Mouse (Mus musculus): ENCODE data around the gene Slc17a5.
A peak's percentile ranks its signal among the peaks of the same experiment; 100 is the strongest.

Slc17a5 gene

DNA sequence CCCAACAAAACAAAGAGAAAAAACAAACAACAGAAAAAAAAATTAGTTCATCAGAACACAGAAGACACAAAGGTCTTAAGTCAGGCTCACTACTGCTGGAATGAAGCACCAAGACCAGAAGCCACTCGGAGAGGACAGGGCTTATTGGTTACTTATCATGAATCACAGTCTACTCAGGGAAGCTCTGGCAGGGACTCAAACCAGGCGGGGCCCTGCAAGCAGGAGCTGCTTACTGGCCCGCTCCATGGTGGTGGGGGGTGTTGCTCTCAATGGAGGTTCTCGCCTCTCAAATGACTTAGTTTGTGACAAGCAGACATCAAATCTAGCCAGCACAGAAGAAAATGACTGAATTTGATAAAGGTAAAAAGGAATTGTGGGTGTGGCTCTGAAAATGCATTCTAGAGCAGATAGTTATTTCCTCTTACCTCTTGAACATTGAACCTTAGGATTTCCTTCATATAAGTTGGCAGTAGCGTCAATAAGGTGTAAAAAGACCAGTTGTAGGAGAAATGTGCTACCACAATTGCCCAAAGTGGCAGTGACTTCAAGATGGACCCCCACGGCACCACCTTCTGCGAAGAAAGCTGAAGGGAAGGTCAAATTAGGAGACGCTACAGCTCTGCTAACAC lies 29.1 kb downstream of the Slc17a5 start:
- no peak for DNase-seq (ENCODE audit: low spot score in 2 of 2)

DNA sequence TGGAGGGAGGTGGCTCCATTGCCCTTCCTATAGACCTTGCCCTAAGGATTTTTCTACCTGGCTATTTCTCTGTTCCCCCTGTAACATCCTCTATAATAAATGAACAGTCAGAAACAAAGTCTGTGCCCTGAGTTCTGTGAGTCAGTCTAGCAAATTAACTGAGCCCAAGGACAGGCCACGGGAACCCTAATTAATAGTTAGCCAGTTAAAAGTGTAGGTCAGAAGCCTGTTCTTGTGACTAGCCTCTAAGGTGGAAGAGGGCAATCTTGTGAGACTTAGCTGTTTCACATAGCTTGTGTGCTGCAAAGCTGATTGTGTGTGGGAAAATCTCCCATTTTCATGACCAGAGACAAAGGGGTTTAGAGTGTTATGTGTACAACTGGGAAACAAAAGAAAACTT lies 30.8 kb downstream of the Slc17a5 start:
- DNase-seq (ENCODE audit: low spot score in 2 of 2): no peak

DNA sequence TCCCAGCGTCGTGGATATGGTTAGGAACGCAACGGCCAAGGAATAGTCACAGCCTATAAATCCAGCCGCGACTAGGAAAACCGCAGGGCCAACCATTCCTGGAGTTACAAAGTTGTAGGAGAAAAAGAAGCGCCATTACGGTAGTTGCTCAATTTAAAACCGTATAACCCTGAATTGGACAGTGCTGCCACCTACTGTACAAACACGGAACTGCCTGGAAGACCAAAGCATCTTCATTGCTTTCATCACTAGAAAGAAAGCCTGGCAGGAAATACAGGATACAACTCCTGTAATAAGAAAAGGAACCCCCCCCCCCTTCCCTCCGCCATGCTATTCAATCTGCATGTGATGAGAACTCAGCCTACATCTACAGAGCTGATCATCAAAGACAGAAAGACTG lies 34.9 kb downstream of the Slc17a5 start:
- peak; percentile 56 to 79 for DNase-seq (ENCODE audit: low spot score in 2 of 2)

DNA sequence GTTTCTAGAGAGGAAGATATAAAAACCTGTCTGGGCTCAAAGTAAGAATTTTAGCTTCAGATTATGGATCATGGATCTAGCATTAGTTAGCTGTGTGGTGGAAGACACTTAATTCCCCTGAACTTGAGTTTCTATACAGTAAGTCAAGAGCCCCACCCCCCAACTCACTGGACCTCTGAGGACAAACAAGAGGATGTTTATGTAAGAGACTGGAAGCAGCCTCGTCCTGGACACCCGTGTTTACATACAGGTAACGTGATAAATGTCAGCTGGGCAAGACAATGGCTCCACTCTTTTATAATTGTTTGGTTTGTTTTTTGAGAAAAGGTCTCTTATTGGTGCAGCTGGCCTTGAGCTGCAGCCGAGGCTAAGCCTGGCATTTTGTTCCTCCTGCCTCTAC lies 36.1 kb downstream of the Slc17a5 start:
- no peak for DNase-seq (ENCODE audit: low spot score in 2 of 2)

DNA sequence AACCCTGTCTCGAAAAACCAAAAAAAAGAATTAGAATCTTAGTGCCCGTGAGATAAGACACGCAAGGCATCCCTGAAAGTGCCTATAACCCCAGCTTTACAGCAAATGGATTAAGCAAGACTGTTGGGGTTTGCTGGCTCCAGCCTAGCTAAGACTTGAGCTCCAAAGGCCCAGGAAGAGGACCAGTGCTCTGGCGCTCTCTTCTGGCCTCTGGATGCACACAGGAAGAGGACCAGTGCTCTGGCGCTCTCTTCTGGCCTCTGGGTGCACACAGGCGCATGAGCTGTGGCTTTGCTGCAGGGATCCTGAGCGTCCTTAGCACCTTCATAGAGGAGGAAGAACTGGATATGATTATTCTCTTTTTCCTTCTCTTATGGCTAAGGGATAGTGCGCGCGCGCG lies 40.1 kb downstream of the Slc17a5 start:
- DNase-seq (ENCODE audit: low spot score in 2 of 2): no peak

DNA sequence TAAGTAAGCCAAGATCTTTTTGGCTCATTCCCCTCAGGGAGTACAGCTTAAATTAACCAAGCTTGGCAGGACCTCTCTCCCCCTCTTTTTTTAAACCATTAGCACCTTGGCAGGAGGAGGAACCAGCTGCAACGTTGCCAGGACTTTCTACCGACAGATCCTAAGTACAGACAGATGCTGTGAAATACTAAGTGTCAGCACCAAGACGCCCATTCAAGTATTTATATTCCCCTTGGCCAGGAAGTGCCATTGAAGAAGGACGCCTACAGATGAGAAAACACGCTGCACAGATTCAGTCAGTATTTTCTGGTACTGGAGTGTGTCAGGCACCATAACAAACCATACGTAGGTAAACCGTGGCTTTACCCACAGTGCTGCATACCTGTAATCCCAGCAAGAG lies 40.9 kb downstream of the Slc17a5 start:
- DNase-seq (ENCODE audit: low spot score in 2 of 2): no peak

DNA sequence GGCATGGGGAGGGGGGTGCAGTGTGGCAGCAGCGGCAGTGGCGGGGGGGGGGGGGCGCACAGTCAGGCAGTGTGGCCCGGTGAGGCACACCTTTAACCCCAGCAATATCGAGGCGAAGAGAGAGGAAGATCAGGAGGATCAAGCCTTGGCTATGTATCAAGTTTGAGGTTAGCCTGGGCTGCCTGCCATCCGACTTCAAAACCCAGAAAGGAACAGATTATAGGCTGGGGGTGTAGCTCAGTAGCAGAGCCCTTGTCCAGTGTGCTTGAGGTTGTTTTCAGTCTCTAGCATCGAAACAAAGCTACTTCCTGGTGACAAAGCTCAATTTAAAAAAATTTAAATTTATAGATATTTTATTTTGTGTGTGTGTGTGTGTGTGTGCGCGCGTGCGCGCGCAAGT lies 46.1 kb downstream of the Slc17a5 start:
- no peak for DNase-seq (ENCODE audit: low spot score in 2 of 2)

DNA sequence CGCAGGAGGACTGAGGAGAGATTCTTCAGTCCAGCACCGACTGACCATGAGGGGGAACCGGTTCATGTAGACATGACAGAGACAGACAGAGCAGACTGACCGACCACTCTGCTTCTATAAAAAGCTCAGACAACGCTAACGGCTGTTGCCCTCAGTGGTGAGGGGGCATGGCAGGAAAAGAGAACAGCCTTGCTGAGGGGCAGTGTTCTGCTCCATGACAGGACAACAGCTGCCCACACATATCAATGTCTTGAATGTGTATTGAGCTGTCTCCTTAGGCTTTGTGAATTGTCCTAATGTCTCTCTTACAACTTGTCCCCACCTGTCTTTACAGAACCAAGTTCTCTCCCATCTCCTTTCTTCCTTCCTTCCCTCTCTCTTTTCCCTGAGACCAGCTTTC lies 49.4 kb downstream of the Slc17a5 start:
- DNase-seq (ENCODE audit: low spot score in 2 of 2): no peak

DNA sequence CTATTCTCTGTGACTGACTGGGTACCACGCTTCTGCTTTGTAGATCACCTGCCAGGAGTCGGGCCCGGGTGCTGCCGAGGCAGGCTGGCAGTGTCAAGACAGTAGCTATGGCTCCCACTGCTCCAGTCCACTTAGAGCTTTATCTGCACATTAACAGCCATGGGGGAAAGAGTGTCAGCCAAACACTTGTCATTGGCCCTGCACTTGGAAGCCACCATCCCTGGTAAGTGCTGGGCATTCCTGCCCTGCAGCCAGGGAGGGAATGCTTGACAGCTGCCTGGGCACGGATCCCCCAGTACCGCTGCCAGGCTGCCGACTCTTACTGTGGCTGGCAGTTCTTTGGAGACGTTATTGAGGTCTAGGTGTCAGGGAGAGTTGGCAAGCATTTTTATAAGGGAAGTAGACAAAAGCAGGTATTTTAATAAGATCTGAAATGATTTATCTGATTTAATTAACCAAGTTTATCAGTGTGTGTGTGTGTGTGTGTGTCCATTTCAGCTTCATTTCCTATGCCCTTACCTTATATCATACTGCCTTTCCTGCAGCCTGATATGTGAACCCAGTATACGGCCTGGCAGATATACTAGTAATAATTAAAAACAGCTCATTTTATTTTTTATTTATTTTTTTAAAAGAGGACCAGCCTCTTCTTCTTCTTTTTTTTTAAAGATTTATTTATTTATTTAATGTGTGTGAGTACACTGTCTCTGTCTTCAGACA lies 50.5 kb downstream of the Slc17a5 start:
- DNase-seq (ENCODE audit: low spot score in 2 of 2): no peak

DNA sequence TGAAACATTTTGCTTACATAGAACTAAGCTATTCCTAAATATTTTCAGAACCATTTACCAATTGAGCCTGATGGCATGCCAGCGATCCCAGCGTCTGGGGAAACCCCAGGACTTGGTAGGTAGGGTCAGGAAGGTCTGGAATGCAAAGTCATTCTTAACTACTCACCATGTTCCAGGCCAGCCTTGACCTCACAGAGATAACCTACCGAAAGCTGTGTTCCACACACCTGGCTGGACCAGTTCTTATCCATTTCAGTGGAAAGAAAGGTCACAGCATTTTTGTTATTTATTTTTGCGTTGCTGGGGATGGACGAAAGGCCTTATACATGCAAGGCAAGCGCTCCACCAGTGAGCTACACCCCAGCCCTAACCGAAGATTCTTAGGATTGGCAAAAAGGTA lies 53.2 kb downstream of the Slc17a5 start:
- DNase-seq (ENCODE audit: low spot score in 2 of 2): no peak

DNA sequence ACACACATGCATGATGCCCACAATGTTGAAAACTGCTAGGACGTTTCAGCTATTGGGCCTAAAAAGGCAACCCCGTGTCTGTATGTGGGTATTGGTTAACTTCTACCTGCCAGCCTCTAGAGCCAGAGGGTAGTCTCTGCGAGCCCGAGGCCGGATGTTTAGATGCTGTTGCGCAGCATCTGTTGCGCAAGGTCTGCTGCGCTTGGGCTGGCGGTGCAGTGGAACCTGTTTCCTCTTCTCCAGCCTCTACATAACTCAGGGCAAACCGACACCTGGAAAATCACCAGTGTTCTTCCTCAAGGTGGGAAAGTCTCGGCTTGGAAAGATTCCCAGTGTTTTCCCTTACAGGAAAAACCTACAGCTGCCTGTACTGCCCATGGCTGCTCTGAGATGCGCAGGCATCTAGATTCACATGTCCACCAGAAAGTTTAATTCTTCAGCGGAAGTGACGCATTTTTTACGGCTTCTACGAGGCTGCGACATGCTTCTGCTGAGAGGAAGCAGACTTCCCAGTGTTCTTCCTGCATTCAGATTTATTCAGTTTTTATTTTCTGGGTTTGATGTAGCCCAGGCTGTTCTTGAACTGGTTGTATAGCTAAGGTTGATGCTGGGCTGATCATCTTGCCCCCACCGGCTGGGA lies 54.4 kb downstream of the Slc17a5 start:
- DNase-seq (ENCODE audit: low spot score in 2 of 2): peak in 1 of 2 experiments; percentile 35

DNA sequence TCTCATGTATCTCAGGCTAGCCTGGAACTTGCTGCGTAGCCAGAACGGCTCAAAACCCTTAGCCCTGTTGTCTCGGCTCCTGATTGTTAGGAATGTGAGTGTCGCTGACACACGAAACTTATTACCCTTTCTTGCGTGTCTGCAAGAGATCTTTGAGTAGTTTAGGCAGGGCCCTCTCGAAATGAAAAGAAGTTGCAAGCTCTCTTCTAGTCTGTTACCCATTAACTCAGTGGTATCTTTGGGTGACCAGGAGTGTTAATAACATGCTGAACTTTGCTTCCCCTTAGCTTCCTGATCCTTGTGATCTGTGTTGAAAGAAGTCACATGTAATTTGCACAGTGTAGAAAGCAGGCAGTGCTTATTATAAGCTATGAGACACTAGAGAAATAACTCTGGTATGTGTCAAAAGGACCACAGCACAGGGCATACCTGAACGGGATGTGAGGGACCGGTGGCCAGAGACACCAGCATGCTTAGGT lies 55.5 kb downstream of the Slc17a5 start:
- no peak for DNase-seq (ENCODE audit: low spot score in 2 of 2)

DNA sequence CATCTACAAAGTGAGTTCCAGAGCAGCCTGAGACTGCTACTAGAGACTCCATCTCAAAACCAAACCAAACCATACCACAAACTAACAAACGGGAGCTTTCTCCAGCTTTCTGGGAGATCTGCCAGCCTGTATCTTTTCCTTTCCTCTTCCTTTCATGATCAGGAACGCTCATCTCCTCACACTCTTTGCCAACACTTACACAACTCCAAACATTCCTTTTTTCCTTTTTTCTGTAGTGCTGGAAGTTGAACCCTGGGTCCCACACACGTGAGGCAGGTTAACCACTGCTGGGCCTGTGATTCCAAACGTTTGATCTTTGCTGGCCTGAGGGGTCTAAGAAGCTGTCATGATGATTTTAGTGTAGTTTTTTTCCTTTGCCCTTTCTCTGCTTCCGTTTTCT lies 56.0 kb downstream of the Slc17a5 start:
- no peak for DNase-seq (ENCODE audit: low spot score in 2 of 2)

DNA sequence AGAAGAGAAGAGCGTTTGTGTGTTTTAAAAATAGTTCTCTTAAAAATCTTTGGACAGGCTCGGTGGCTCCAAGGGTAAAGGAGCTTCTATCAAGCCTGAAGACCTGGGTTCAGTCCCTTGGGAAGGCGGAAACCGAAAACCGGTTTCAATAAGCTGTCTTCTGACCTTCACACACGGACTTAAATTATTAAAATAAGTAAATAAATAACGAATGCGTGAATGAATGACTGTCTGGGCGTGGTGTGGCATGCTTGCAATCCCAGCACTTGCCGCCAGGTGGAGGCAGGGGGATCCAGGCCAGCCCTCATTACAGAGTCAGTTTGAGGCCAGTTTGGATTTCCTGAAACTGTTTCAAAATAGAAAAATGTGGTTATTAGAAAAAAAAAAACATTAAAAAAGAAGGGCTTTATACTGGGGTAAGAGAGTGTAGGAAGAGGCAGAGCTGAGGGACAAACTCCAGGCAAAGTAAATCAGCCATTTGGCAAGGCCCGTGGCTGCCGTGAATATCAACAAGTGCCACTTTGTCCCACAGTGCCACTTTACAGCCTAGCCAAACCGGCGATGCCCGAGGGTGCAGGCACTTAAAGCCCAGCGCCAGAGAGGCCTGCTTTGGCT lies 60.0 kb downstream of the Slc17a5 start:
- peak; percentile 68 to 90 for DNase-seq (ENCODE audit: low spot score in 2 of 2)

DNA sequence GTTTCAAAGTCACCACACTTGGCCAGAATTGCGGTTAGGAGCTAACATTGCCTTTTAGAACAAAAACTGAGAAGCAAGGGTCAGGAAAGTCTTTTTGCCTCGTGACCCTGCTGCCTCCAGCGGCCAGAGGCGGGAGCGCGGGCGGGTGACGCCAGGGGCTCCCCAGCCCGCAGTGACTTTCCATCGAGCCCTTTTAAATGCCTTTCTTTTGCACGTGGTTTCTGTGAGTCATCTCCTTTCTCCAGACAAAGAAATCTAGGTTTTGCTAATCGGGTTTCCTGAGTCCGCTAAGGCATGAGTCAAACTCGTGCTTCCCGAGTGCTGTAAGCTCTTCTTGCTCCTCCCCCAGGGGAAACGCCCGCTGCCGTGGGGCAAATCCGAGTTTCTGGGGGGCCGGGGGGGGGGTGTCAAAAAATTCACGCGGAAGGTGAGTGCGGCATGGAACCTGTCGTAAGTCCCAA lies 60.5 kb downstream of the Slc17a5 start:
- peak; percentile 77 to 85 for DNase-seq (ENCODE audit: low spot score in 2 of 2)

DNA sequence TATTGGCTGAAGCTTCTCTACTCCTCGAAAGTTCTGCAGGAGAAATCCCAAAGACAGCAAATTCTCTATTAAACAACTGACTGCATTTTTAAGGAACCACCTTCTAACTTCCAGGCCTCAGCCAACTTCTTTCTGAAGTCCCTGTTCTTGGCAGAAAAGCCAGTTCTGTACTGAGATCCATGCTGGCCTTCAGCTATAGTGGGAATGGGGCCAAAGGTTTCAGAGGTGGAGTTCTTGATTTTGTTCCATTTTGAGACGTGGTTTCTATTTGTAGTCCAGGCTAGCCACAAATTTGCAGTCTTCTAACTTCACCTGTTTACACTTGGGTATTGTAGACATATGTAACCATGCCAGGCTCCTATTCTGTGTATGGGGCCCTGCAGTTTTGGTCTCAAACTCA lies 61.6 kb downstream of the Slc17a5 start:
- DNase-seq (ENCODE audit: low spot score in 2 of 2): no peak

DNA sequence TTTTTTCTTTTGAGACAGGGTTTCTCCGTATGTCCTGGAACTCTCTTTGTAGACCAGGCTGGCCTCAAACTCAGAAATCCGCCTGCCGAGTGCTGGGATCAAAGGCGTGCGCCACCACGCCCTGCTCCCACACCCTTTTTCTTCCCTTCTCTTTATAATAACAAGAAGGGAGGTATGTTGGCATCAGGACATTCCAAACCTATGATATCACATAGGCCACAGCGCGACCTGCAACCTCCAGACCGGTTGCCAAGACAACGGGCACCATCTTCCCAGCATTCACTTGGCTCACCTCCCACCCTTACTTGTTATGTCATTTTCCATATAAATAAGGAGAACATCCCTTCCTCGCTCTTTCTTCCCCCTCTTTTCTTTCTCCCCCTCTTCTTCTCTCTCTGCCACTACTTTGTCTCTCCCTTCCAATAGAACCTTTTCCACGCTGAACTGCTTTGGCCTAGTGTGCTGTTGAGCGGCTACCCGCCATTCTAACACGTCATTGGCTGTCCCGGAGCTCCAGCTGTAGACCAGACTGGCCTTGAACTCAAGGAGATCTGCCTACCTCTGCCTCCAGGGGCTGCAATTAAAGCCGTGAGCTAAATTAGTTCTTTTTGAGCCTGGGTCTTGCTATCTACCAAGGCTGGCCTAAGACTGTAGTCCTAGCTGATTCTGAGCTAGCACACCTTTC lies 62.2 kb downstream of the Slc17a5 start:
- DNase-seq (ENCODE audit: low spot score in 2 of 2): no peak

DNA sequence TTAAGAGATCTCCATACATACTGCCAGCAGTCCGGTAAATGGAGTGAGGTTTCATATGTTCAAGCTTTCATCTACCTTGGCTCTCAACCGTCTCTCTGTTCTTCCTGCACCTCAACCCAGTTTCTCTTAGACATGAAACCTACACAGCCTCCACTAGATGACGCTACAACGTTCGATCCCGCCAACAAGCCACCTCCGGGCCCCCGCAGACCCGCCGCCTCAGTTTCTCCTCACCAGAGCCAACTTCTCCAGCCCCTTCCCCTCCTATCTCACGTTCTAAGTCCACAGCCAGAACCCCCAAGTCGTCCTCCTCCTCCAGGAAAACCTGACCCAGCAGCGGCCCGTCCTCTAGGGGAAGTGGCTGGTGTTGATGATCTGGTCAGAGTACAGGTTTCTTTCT lies 66.2 kb downstream of the Slc17a5 start:
- DNase-seq (ENCODE audit: low spot score in 2 of 2): no peak

DNA sequence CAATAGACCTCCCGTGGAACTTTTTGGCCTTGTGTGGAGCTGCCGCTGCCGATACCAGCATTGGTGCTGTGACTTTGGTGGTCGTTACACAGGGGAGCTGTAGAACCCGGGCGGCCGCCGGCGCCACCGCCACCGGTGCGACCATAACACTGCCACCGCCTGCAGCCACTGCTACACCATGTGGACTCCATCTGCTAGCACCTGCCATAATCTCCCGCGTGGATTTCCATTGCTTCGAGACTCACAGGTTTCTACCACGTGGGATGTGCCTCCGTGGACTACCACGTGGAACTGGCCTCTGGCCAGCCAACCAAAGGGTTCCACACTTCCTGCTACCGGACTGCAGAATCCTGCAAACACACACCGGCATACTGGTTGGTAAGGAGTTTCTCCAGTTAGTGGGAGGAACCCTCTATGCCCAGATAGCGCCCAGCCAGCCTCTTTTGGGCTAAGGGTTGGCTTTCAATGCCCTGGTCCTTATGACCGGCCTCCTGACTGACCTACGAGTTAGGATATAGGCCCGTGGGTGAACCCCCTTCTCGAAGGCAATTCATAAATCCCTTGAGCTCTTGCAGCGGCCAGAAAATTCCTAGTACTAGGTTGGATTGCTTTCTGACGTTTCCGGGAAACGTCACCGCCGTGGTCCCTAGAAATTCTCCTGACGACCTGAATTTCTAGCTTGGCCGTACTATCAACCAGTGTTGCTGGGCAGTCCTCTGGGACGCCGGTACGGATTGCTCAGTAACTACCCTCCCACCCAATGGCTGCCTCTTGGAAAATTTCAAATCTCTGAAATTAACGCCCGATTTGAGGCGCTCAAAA lies 66.8 kb downstream of the Slc17a5 start:
- DNase-seq (ENCODE audit: low spot score in 2 of 2): peak in 1 of 2 experiments; percentile 51

DNA sequence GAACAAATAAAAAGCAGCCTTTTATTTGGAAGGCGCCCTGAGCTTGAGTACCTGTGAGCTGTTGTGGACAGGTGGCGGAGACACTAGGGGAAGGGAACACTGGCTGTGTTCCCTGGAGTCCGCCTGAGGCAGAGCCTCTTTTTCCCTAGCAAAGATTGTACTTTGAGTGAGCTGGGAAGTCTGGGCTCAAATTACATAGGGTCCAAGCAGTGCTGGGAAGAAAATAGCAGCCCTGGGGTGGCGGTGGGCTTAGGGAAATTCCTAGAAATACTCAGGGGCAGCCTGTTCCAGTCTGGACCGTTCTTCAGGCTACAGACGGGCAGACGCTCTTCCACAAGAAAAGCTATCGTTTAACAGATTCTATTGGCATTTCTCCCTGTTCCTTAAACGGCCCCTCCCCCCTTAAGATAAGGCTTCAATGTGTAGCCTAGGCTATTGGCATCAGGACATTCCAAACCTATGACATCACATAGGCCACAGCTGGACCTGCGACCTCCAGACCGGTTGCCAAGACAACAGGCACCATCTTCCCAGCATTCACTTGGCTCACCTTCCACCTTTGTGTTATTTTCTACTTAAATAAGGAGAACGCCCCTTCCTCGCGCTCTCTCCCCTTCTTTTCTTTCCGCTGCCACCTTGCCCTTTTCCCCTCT lies 67.6 kb downstream of the Slc17a5 start:
- DNase-seq (ENCODE audit: low spot score in 2 of 2): peak in 1 of 2 experiments; percentile 37

All from urinary bladder, postnatal 4 days (tissue).